Mouse (Mus musculus): ENCODE measurements at regions not wholly inside any gene's neighbourhood (a gene's known extent, or its start where the extent isn't known, plus 50 kb on each side); places are given as distances from the start of the nearest gene placed in this dataset.

GRCm38 (mm10) chr2:160503597-160504393, 136.9 kb upstream of the Mafb start:
- Histone ChIP-seq H3K4me3 (ENCODE audit: low read length) (no peak overlapping the region), H3K4me1 (ENCODE audit: insufficient read depth, low read length) (peaks cover 18% of the 10 kb centered on the region), H3K9me3 (ENCODE audit: low read length) (no peaks in the 10 kb centered on the region), H3K27ac (ENCODE audit: low read length) (no peak overlapping the region), H3K4me2 (replicated peaks; ENCODE audit: low read depth, low read length) (no peak overlapping the region), H3K36me3 (ENCODE audit: insufficient read depth, low read length) (no peaks in the 10 kb centered on the region), H3K27me3 (ENCODE audit: insufficient read depth, low read length) (no peaks in the 10 kb centered on the region), H3K9ac (replicated peaks; ENCODE audit: low read length) (no peak overlapping the region)
- WGBS, result 55% methylated on average over 16 of the region's 16 CpGs
- no peak for ATAC-seq (ENCODE audit: low FRiP score, low TSS enrichment)

GRCm38 (mm10) chr2:160504394-160504657, 137.5 kb upstream of the Mafb start:
- no peaks in the 10 kb centered on the region for H3K9me3 ChIP-seq (ENCODE audit: low read length)
- no peaks in the 10 kb centered on the region for H3K36me3 ChIP-seq (ENCODE audit: insufficient read depth, low read length)
- H3K4me1 ChIP-seq (ENCODE audit: insufficient read depth, low read length), result peaks cover 14% of the 10 kb centered on the region
- ATAC-seq (ENCODE audit: low FRiP score, low TSS enrichment), result no peak
- WGBS, result 81% methylated on average over 4 of the region's 4 CpGs
- H3K27ac ChIP-seq (ENCODE audit: low read length), result no peak overlapping the region
- H3K4me2 ChIP-seq (replicated peaks; ENCODE audit: low read depth, low read length), result no peak overlapping the region
- H3K4me3 ChIP-seq (ENCODE audit: low read length), result no peak overlapping the region
- no peaks in the 10 kb centered on the region for H3K27me3 ChIP-seq (ENCODE audit: insufficient read depth, low read length)
- no peak overlapping the region for H3K9ac ChIP-seq (replicated peaks; ENCODE audit: low read length)

GRCm38 (mm10) chr2:160507371-160507770, 138.3 kb upstream of the Top1 start:
- Histone ChIP-seq H3K4me3 (ENCODE audit: low read length) (no peak overlapping the region), H3K27me3 (ENCODE audit: insufficient read depth, low read length) (no peaks in the 10 kb centered on the region), H3K9ac (replicated peaks; ENCODE audit: low read length) (no peak overlapping the region), H3K36me3 (ENCODE audit: insufficient read depth, low read length) (no peaks in the 10 kb centered on the region), H3K4me2 (replicated peaks; ENCODE audit: low read depth, low read length) (no peak overlapping the region), H3K9me3 (ENCODE audit: low read length) (no peaks in the 10 kb centered on the region), H3K27ac (ENCODE audit: low read length) (peak overlapping the region; percentile 59; the same call in 1 of the 2 replicates), H3K4me1 (ENCODE audit: insufficient read depth, low read length) (peaks cover 10% of the 10 kb centered on the region; the same call in 1 of the 2 replicates)
- no peak for ATAC-seq (ENCODE audit: low FRiP score, low TSS enrichment)
- 29% methylated on average over 9 of the region's 9 CpGs for WGBS

GRCm38 (mm10) chr2:160507816-160508564, 137.7 kb upstream of the Top1 start:
- peak; percentile 94 for ATAC-seq (ENCODE audit: low FRiP score, low TSS enrichment)
- Histone ChIP-seq H3K9ac (replicated peaks; ENCODE audit: low read length) (no peak overlapping the region), H3K4me1 (ENCODE audit: insufficient read depth, low read length) (peaks cover 10% of the 10 kb centered on the region; the same call in 1 of the 2 replicates), H3K27ac (ENCODE audit: low read length) (peak overlapping the region; percentile 71), H3K4me3 (ENCODE audit: low read length) (no peak overlapping the region), H3K27me3 (ENCODE audit: insufficient read depth, low read length) (no peaks in the 10 kb centered on the region), H3K4me2 (replicated peaks; ENCODE audit: low read depth, low read length) (peak overlapping the region; percentile 17), H3K36me3 (ENCODE audit: insufficient read depth, low read length) (no peaks in the 10 kb centered on the region), H3K9me3 (ENCODE audit: low read length) (no peaks in the 10 kb centered on the region)
- WGBS, result 19% methylated on average over 22 of the region's 22 CpGs

GRCm38 (mm10) chr2:160510159-160510558, 135.5 kb upstream of the Top1 start:
- no peak overlapping the region for H3K4me3 ChIP-seq (ENCODE audit: low read length)
- WGBS, result 88% methylated on average over 5 of the region's 5 CpGs
- no peak overlapping the region for H3K4me2 ChIP-seq (replicated peaks; ENCODE audit: low read depth, low read length)
- no peaks in the 10 kb centered on the region for H3K36me3 ChIP-seq (ENCODE audit: insufficient read depth, low read length)
- no peak overlapping the region for H3K9ac ChIP-seq (replicated peaks; ENCODE audit: low read length)
- peaks cover 10% of the 10 kb centered on the region; the same call in 1 of the 2 replicates for H3K4me1 ChIP-seq (ENCODE audit: insufficient read depth, low read length)
- no peak for ATAC-seq (ENCODE audit: low FRiP score, low TSS enrichment)
- no peaks in the 10 kb centered on the region for H3K27me3 ChIP-seq (ENCODE audit: insufficient read depth, low read length)
- no peak overlapping the region for H3K27ac ChIP-seq (ENCODE audit: low read length)
- no peaks in the 10 kb centered on the region for H3K9me3 ChIP-seq (ENCODE audit: low read length)

- no peak overlapping the region for H3K4me2 ChIP-seq (replicated peaks; ENCODE audit: low read depth, low read length)
- peaks cover 10% of the 10 kb centered on the region; the same call in 1 of the 2 replicates for H3K4me1 ChIP-seq (ENCODE audit: insufficient read depth, low read length)
- WGBS, result 66% methylated on average over 14 of the region's 14 CpGs
- ATAC-seq (ENCODE audit: low FRiP score, low TSS enrichment), result no peak
- no peaks in the 10 kb centered on the region for H3K27me3 ChIP-seq (ENCODE audit: insufficient read depth, low read length)
- H3K9ac ChIP-seq (replicated peaks; ENCODE audit: low read length), result no peak overlapping the region
- no peak overlapping the region for H3K27ac ChIP-seq (ENCODE audit: low read length)
- H3K36me3 ChIP-seq (ENCODE audit: insufficient read depth, low read length), result no peaks in the 10 kb centered on the region
- no peak overlapping the region for H3K4me3 ChIP-seq (ENCODE audit: low read length)
- H3K9me3 ChIP-seq (ENCODE audit: low read length), result no peaks in the 10 kb centered on the region
Measured at GRCm38 (mm10) chr2:160510635-160511421, 134.9 kb upstream of the Top1 start.

GRCm38 (mm10) chr2:160515621-160516020, 130.1 kb upstream of the Top1 start:
- Histone ChIP-seq H3K4me1 (ENCODE audit: insufficient read depth, low read length) (no peaks in the 10 kb centered on the region), H3K36me3 (ENCODE audit: insufficient read depth, low read length) (no peaks in the 10 kb centered on the region), H3K4me3 (ENCODE audit: low read length) (no peak overlapping the region), H3K27ac (ENCODE audit: low read length) (no peak overlapping the region), H3K9me3 (ENCODE audit: low read length) (no peaks in the 10 kb centered on the region), H3K27me3 (ENCODE audit: insufficient read depth, low read length) (no peaks in the 10 kb centered on the region), H3K9ac (replicated peaks; ENCODE audit: low read length) (no peak overlapping the region), H3K4me2 (replicated peaks; ENCODE audit: low read depth, low read length) (no peak overlapping the region)
- WGBS, result 57% methylated on average over 6 of the region's 6 CpGs
- no peak for ATAC-seq (ENCODE audit: low FRiP score, low TSS enrichment)

- Histone ChIP-seq H3K27ac (ENCODE audit: low read length) (no peak overlapping the region), H3K4me3 (ENCODE audit: low read length) (no peak overlapping the region), H3K4me1 (ENCODE audit: insufficient read depth, low read length) (no peaks in the 10 kb centered on the region), H3K9ac (replicated peaks; ENCODE audit: low read length) (no peak overlapping the region), H3K27me3 (ENCODE audit: insufficient read depth, low read length) (no peaks in the 10 kb centered on the region), H3K9me3 (ENCODE audit: low read length) (no peaks in the 10 kb centered on the region), H3K36me3 (ENCODE audit: insufficient read depth, low read length) (no peaks in the 10 kb centered on the region), H3K4me2 (replicated peaks; ENCODE audit: low read depth, low read length) (no peak overlapping the region)
- WGBS, result 32% methylated on average over 6 of the region's 6 CpGs
- no peak for ATAC-seq (ENCODE audit: low FRiP score, low TSS enrichment)
Measured at GRCm38 (mm10) chr2:160516526-160516925, 129.2 kb upstream of the Top1 start.

GRCm38 (mm10) chr2:160525301-160526205, 120.1 kb upstream of the Top1 start:
- Histone ChIP-seq H3K27me3 (ENCODE audit: insufficient read depth, low read length) (no peaks in the 10 kb centered on the region), H3K4me3 (ENCODE audit: low read length) (no peak overlapping the region), H3K27ac (ENCODE audit: low read length) (no peak overlapping the region), H3K4me2 (replicated peaks; ENCODE audit: low read depth, low read length) (no peak overlapping the region), H3K9ac (replicated peaks; ENCODE audit: low read length) (no peak overlapping the region), H3K4me1 (ENCODE audit: insufficient read depth, low read length) (peaks cover 23% of the 10 kb centered on the region), H3K36me3 (ENCODE audit: insufficient read depth, low read length) (no peaks in the 10 kb centered on the region), H3K9me3 (ENCODE audit: low read length) (no peaks in the 10 kb centered on the region)
- WGBS, result 70% methylated on average over 9 of the region's 9 CpGs
- ATAC-seq (ENCODE audit: low FRiP score, low TSS enrichment), result 0 out of 2 replicates have a peak, but pooled peaks have one; percentile 21

Data from kidney, embryonic 16.5 days (tissue).